Mouse (Mus musculus) limb, embryonic 12.5 days (tissue): ENCODE results near the gene Cd8a. TPM values are rescaled to one million over a fixed set of nuclear protein-coding genes. Genes with fewer than 3 reads are reported as not detected.
"Not testable (repeated sequence)": the region's sequence is repeated elsewhere in the genome, so short reads cannot be mapped to it uniquely, and the experiment has no call there.

ENCODE experiments used
- ATAC-seq: fragments of 200-750 bp; cut with Nextera tagmentation; 2 replicates; pipeline ENCODE4 v1.8.0; 2017; ENCODE audit warnings: low read depth, moderate TSS enrichment; ENCODE audit not compliant: insufficient number of reproducible peaks, insufficient read depth, low FRiP score, low TSS enrichment
- H3K27ac ChIP-seq: fragments of 300-500 bp; sonication (generic); 2 replicates; pipeline ENCODE4 v1.5.1; 2016; ENCODE audit warnings: mild to moderate bottlenecking, moderate library complexity
- H3K27me3 ChIP-seq: fragments of 300-500 bp; sonication (generic); 2 replicates; pipeline ENCODE4 v1.6.1; 2016; ENCODE audit warnings: mild to moderate bottlenecking, moderate library complexity
- H3K36me3 ChIP-seq: fragments of 300-500 bp; sonication (generic); 2 replicates; pipeline ENCODE4 v1.6.1; 2016; ENCODE audit warnings: mild to moderate bottlenecking, moderate library complexity
- H3K4me1 ChIP-seq: fragments of 300-500 bp; sonication (generic); replicated peaks from 2 replicates; pipeline ENCODE4 v1.6.1; 2016
- H3K4me2 ChIP-seq: fragments of 300-500 bp; sonication (generic); 2 replicates; pipeline ENCODE4 v1.6.1; 2016; ENCODE audit warnings: mild to moderate bottlenecking, moderate library complexity
- H3K4me3 ChIP-seq: fragments of 300-500 bp; sonication (generic); replicated peaks from 2 replicates; pipeline ENCODE4 v1.5.1; 2016; ENCODE audit warnings: mild to moderate bottlenecking
- H3K9ac ChIP-seq: fragments of 300-500 bp; sonication (generic); replicated peaks from 2 replicates; pipeline ENCODE4 v1.6.1; 2016; ENCODE audit warnings: mild to moderate bottlenecking, moderate library complexity
- H3K9me3 ChIP-seq: fragments of 300-500 bp; sonication (generic); 2 replicates; pipeline ENCODE4 v1.6.1; 2016; ENCODE audit warnings: mild to moderate bottlenecking, moderate library complexity
- WGBS: fragments of 180-500 bp; shearing (Covaris S2); methylation state at CpG from one replicate; pipeline ENCODE4 v1.1.7; 2016; 5-methylcytosine and 5-hydroxymethylcytosine counted together
- polyA plus RNA-seq: library from polyadenylated mRNA; unstranded; fragments of >200 nt; fragmentation: Nextera tagmentation; extraction: Ambion mirVana; gene quantifications from 2 replicates; pipeline ENCODE4 v1.2.1, GENCODE M21; 2016

The Cd8a gene
- polyA plus RNA-seq, result 0.06 TPM in 1 of 2 replicates, not detected in the other

DNA sequence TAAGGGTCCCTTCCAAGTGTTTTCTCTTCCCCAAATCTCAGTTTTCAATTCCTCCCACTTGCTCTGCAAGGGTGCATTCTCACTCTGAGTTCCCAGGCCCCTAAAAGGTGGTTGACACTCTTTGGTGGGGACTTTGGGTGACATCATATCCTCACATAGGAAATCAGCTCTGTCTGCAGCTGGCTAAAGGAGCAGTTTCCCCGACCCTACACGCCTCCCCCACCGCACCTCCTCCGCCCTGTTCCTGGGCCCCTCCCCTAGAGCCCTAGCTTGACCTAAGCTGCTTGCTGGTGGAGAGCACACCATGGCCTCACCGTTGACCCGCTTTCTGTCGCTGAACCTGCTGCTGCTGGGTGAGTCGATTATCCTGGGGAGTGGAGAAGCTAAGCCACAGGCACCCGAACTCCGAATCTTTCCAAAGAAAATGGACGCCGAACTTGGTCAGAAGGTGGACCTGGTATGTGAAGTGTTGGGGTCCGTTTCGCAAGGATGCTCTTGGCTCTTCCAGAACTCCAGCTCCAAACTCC lies at the start of gene Cd8a:
TSS of gene Cd8a (plus strand) at position 179 of the 527 bp plus-strand sequence.
- Histone ChIP-seq H3K36me3 (no peaks in the 10 kb centered on the region), H3K4me3 (no peak within 1 kb of the TSS), H3K9me3 (no peaks in the 10 kb centered on the region), H3K27ac (no peak within 1 kb of the TSS), H3K9ac (no peak within 1 kb of the TSS), H3K4me1 (no peaks in the 10 kb centered on the region), H3K27me3 (no peaks in the 10 kb centered on the region), H3K4me2 (no peak within 1 kb of the TSS)
- ATAC-seq, result no peak
- WGBS, result 74% methylated on average over 14 of the region's 14 CpGs

DNA sequence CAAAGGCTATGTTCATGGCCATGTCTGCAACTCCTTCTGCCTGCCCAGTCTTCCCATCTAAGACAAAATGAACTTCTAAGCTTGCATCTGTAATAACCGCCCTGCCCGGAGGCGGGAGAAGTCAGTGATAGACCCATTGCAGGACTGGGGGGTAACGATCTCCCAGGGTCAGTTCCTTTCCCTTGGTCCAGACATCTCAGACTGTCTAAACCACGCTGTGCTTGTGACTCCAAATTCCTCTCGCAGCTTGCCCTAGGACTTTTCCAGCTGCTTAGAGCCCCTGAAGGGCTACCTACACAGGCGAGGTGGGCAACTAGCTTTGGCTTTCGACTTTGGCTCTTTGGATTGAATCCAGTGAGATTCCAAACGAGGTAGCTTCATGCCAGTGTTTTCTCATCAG lies 48.4 kb upstream of the Cd8a start:
- H3K4me1 ChIP-seq, result no peaks in the 10 kb centered on the region
- WGBS, result 88% methylated on average over 9 of the region's 9 CpGs
- ATAC-seq, result no peak

DNA sequence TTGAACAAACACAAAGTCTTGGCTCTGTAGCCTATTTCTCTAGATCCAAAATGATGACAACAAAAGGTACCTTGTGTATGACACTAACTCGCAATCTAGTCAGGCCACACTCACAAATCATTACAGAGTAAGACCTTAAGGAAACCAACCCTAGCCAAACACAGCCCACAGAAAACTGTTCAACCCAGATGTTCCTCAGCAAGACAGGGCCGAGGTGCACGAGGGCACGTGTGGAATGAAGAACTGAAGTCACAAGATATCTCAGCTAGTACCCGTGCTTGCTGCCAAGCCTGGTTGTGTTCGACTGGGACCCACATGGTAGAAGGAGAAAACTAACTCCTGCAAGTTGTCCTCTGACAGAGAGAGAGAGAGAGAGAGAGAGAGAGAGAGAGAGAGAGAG lies 43.3 kb upstream of the Cd8a start:
- H3K27ac ChIP-seq, result no peak overlapping the region
- H3K36me3 ChIP-seq, result no peaks in the 10 kb centered on the region
- H3K9ac ChIP-seq, result no peak overlapping the region
- no peak overlapping the region for H3K4me3 ChIP-seq
- 84% methylated on average over 6 of the region's 6 CpGs for WGBS
- 0 out of 2 replicates have a peak, but pooled peaks cover 2% of the 10 kb centered on the region for H3K4me1 ChIP-seq
- no peaks in the 10 kb centered on the region for H3K27me3 ChIP-seq
- no peaks in the 10 kb centered on the region for H3K9me3 ChIP-seq
- no peak overlapping the region for H3K4me2 ChIP-seq
- no peak for ATAC-seq

More for the DNA sequence above, 48.4 kb upstream of the Cd8a start:
- Histone ChIP-seq H3K4me2 (no peak overlapping the region), H3K27ac (no peak overlapping the region), H3K9me3 (no peaks in the 10 kb centered on the region), H3K9ac (no peak overlapping the region), H3K4me3 (no peak overlapping the region), H3K27me3 (no peaks in the 10 kb centered on the region), H3K36me3 (no peaks in the 10 kb centered on the region)

DNA sequence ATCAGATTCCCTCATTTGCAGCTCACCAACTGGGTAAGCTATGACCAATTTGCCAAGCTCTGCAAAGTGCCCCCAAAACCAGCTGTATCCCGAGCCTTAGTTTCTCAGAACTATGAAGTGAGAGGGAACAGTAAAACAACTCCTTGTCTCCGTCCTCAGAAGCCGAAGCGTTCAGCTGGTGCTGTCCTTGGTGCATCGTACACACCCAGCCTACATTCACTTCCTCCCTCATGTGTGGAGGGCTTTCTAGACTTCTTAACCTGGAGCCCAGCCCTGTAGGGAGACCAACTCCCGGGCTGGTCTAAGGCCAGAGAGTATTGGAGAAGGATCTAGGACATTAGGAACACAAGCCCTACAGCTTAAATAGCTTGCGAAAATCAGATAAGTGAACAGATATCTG lies 42.7 kb upstream of the Cd8a start:
- Histone ChIP-seq H3K36me3 (no peaks in the 10 kb centered on the region), H3K9ac (no peak overlapping the region), H3K27me3 (no peaks in the 10 kb centered on the region), H3K4me3 (no peak overlapping the region), H3K9me3 (no peaks in the 10 kb centered on the region), H3K27ac (no peak overlapping the region), H3K4me2 (no peak overlapping the region), H3K4me1 (0 out of 2 replicates have a peak, but pooled peaks cover 2% of the 10 kb centered on the region)
- ATAC-seq, result no peak
- WGBS, result 88% methylated on average over 7 of the region's 7 CpGs

DNA sequence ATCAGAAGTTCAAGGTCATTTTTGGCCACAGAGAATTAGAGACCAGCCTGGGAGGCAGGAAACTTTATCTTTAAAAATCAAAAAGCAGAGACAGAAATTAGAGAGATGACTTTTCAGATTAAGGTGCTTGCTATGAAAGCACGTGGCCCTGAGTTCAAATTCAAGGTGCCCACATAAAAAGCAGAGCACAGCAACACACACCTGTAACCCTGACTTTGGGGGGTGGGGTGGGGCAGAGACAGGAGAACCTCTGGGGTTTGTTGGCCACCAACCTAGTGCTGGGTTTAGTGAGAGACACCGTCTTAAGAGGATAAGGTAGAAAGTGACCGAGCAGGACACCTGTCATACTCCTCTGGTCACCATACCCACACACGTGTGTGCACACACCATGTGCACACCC lies 41.7 kb upstream of the Cd8a start:
- H3K36me3 ChIP-seq, H3K9ac ChIP-seq, H3K9me3 ChIP-seq, H3K4me2 ChIP-seq, H3K4me1 ChIP-seq, H3K27ac ChIP-seq, H3K27me3 ChIP-seq, ATAC-seq, H3K4me3 ChIP-seq: not testable (repeated sequence)
- 78% methylated on average over 2 of the region's 4 CpGs for WGBS

DNA sequence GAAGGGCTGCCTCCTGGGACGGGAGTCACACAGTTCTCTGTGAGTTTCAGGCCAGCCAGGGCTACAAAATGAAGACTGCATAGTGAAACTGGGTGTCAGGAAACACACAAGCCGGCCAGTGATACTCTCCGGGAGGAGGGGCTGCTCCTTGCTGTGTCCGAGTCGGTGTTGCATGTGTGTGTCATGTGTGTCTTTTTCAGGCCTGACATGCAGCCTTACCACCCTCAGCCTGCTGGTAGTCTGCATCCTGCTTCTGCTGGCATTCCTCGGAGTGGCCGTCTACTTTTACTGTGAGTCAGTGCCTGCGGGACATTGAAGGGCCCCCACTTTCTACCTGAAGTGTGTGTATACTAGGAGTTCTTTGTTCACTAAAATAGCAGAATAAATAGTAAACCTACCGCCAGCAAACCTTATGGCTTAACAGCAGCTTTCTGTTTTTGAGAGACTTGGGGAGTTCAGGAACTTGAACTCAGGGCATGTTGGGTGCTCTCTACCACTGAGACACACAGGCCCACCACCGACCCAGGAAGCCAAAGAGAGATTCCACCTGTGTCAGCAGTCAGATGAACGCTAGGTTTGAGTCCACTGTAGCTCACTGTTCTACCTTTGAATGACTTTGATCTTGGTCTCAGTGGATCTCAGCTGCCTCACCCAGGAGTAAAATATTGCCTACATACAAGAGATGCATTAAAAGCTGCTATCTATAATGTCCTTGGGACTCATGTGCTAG lies 40.8 kb upstream of the Cd8a start:
- Histone ChIP-seq H3K27ac (no peak overlapping the region), H3K4me2 (no peak overlapping the region), H3K4me1 (0 out of 2 replicates have a peak, but pooled peaks cover 2% of the 10 kb centered on the region), H3K27me3 (no peaks in the 10 kb centered on the region), H3K9me3 (no peaks in the 10 kb centered on the region), H3K9ac (no peak overlapping the region), H3K4me3 (no peak overlapping the region), H3K36me3 (no peaks in the 10 kb centered on the region)
- 83% methylated on average over 11 of the region's 11 CpGs for WGBS
- no peak for ATAC-seq

DNA sequence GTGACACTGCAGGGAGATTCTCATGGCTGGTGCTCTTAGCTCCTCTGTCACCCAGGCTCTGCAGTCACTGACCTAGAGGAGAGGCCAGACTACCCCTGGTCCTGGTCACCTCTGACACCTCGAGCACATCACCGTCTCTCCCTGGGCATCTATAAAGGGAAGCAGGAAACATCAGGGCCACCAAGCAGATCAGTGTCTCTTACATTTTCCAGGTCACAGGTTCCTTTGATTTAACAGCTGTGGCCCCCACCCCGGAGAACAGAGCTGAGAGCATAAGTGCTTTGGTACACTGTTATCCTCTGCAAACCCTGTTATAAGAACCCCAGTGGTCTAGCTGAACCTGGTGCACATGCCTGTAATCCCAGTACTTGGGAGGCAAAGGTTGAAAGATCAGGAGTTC lies 40.2 kb upstream of the Cd8a start:
- H3K27me3 ChIP-seq, result no peaks in the 10 kb centered on the region
- no peak overlapping the region for H3K4me3 ChIP-seq
- ATAC-seq, result no peak
- H3K4me2 ChIP-seq, result no peak overlapping the region
- no peak overlapping the region for H3K9ac ChIP-seq
- H3K36me3 ChIP-seq, result no peaks in the 10 kb centered on the region
- H3K27ac ChIP-seq, result no peak overlapping the region
- WGBS, result 71% methylated on average over 3 of the region's 3 CpGs
- 0 out of 2 replicates have a peak, but pooled peaks cover 2% of the 10 kb centered on the region for H3K4me1 ChIP-seq
- H3K9me3 ChIP-seq, result no peaks in the 10 kb centered on the region

DNA sequence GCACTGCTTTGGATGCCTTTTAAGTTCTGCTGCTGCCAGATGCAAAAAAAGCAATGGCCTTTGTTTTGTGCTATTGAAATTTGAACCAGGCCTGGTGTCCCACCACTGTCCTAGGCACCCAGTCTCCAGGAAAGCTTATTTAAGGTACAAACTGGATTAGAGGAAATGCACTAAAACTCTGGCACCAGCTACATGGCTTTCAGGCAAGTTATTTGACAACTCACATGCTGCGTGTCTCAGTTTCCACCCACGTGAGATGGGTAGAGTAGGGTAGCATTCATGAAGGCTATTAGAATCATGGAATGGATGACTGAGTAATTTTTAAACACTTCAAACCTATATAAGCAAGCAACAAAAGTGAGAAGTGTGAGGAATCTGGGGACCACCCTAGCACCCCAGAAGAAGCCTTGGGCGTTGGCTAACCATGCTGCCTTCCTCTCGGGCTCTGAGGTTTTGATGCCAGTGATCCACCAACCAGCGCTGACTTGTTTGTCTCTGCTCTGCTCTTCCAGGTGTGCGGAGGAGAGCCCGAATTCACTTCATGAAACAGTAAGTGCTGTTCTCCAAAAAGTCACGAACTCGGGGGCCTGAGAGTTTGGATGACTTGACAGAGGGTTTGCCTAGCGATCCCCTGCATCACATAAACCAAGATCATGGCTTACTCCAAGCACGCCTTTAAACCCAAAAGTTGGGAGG lies 39.5 kb upstream of the Cd8a start:
- no peak overlapping the region for H3K4me3 ChIP-seq
- H3K36me3 ChIP-seq, result no peaks in the 10 kb centered on the region
- 87% methylated on average over 11 of the region's 11 CpGs for WGBS
- H3K27me3 ChIP-seq, result no peaks in the 10 kb centered on the region
- 0 out of 2 replicates have a peak, but pooled peaks cover 2% of the 10 kb centered on the region for H3K4me1 ChIP-seq
- ATAC-seq, result no peak
- no peak overlapping the region for H3K9ac ChIP-seq
- no peaks in the 10 kb centered on the region for H3K9me3 ChIP-seq
- no peak overlapping the region for H3K27ac ChIP-seq
- no peak overlapping the region for H3K4me2 ChIP-seq

DNA sequence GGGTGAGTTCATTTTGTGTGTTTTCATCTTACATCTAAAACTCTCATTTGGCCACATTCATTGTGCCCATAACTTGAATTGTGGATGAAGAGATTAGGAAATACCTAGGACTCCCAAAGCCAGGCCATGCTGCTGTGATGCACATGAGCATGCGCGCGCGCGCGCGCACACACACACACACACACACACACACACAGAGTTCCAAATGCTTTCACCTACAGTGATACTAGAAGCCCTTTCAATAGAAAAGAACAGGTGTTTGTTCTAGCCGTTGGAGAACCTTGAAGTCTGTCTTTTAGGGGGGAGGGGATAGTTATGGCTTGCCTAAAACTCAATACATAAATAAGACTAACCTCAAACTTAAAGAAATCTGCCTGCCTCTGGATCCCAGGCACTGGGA lies 35.6 kb upstream of the Cd8a start:
- 95% methylated on average over 8 of the region's 8 CpGs for WGBS
- Histone ChIP-seq H3K4me3 (no peak overlapping the region), H3K27me3 (no peaks in the 10 kb centered on the region), H3K36me3 (no peaks in the 10 kb centered on the region), H3K9ac (no peak overlapping the region), H3K4me2 (no peak overlapping the region), H3K4me1 (no peaks in the 10 kb centered on the region), H3K27ac (no peak overlapping the region), H3K9me3 (no peaks in the 10 kb centered on the region)
- ATAC-seq, result no peak

DNA sequence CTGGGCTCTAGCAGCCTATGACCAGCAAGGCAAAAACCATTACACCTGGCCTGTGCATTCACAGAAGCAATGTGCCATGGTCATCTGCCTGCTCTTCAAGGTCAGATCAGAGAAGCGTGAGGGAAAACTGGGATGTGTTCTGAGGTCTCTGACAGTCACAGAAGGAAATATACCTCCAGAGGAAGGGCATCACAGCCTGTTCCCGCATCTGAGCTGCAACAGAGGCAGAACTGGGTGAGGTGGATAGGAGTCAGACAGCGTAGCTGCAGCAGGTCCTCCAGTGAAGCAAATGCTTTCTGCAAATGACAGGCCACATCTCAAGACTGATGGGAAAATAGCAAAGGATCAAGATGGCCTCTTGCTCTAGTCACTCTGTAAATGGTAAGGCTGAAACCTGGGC lies 34.3 kb upstream of the Cd8a start:
- Histone ChIP-seq H3K9ac (no peak overlapping the region), H3K27ac (no peak overlapping the region), H3K9me3 (no peaks in the 10 kb centered on the region), H3K27me3 (no peaks in the 10 kb centered on the region), H3K4me2 (no peak overlapping the region), H3K36me3 (no peaks in the 10 kb centered on the region), H3K4me3 (no peak overlapping the region), H3K4me1 (no peaks in the 10 kb centered on the region)
- ATAC-seq, result no peak
- 89% methylated on average over 3 of the region's 3 CpGs for WGBS

DNA sequence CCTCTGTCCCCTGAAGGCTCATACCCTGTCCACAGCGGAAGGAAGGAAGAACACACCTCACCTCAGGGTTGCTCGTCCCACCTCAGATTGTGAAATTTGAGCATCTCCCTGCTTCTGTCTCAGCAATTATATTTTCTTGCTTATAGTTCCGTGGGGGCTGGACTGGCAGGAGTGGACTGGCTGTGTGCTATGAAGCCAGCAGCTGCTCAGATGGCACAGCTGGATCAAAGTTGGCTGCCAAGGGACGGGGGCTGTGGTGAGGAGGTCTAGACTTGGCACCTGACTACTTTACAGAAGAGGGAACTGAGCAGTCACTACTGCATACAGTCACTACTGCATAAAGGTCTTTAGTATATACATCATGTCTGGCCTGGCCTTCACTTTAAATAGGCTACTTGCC lies 33.9 kb upstream of the Cd8a start:
- ATAC-seq, result no peak
- Histone ChIP-seq H3K27ac (no peak overlapping the region), H3K27me3 (no peaks in the 10 kb centered on the region), H3K4me1 (no peaks in the 10 kb centered on the region), H3K9me3 (no peaks in the 10 kb centered on the region), H3K36me3 (no peaks in the 10 kb centered on the region), H3K9ac (no peak overlapping the region), H3K4me2 (no peak overlapping the region), H3K4me3 (no peak overlapping the region)
- 72% methylated on average over 4 of the region's 4 CpGs for WGBS
